Mouse (Mus musculus) heart, embryonic 16.5 days (tissue): Measurements from ENCODE around the gene Cfap97d1. TPM values are rescaled to one million over a fixed set of nuclear protein-coding genes. Genes with fewer than 3 reads are reported as not detected.
A peak's percentile ranks its signal among the peaks of the same experiment; 100 is the strongest.

Source experiments
- ATAC-seq: fragments of 200-750 bp; cut with Nextera tagmentation; replicated peaks from 2 replicates; pipeline ENCODE4 v1.8.0; 2017; ENCODE audit warnings: moderate number of reproducible peaks; ENCODE audit not compliant: insufficient read depth, low FRiP score; ENCODE audit errors: extremely low read depth
- H3K27ac ChIP-seq: fragments of 300-500 bp; sonication (generic); 2 replicates; pipeline ENCODE4 v1.5.1; 2014; ENCODE audit warnings: mild to moderate bottlenecking, low read length, control low read depth, moderate library complexity
- H3K27me3 ChIP-seq: fragments of 300-500 bp; sonication (generic); 2 replicates; pipeline ENCODE4 v1.6.1; 2014; ENCODE audit warnings: low read length, mixed read lengths; ENCODE audit not compliant: control insufficient read depth, insufficient read depth
- H3K36me3 ChIP-seq: fragments of 300-500 bp; sonication (generic); 2 replicates; pipeline ENCODE4 v1.6.1; 2014; ENCODE audit not compliant: control insufficient read depth, insufficient read depth
- H3K4me1 ChIP-seq: fragments of 300-500 bp; sonication (generic); 2 replicates; pipeline ENCODE4 v1.6.1; 2014; ENCODE audit warnings: low read length, mixed read lengths; ENCODE audit not compliant: control insufficient read depth, insufficient read depth
- H3K4me2 ChIP-seq: fragments of 300-500 bp; sonication (generic); 2 replicates; pipeline ENCODE4 v1.6.1; 2014; ENCODE audit warnings: low read depth, mild to moderate bottlenecking, control low read depth, low read length
- H3K4me3 ChIP-seq: fragments of 300-500 bp; sonication (generic); 2 replicates; pipeline ENCODE4 v1.5.1; 2014; ENCODE audit warnings: mild to moderate bottlenecking, control low read depth, low read length
- H3K9ac ChIP-seq: fragments of 300-500 bp; sonication (generic); 2 replicates; pipeline ENCODE4 v1.6.1; 2014; ENCODE audit warnings: low read length, control low read depth
- H3K9me3 ChIP-seq: fragments of 300-500 bp; sonication (generic); replicated peaks from 2 replicates; pipeline ENCODE4 v1.6.1; 2016; ENCODE audit warnings: low read length; ENCODE audit not compliant: control insufficient read depth
- WGBS: fragments of 180-500 bp; shearing (Covaris S2); extraction: QIAGEN DNeasy Blood & Tissue Kit; methylation state at CpG from one replicate; pipeline ENCODE4 v1.1.7; 2014; 5-methylcytosine and 5-hydroxymethylcytosine counted together
- polyA plus RNA-seq: library from polyadenylated mRNA; unstranded; fragments of >200 nt; fragmentation: Nextera tagmentation; extraction: Ambion mirVana; gene quantifications from 2 replicates; pipeline ENCODE4 v1.2.1, GENCODE M21; 2015

The Cfap97d1 gene
- polyA plus RNA-seq, 1 experiment from 2014 or later, result not detected

DNA sequence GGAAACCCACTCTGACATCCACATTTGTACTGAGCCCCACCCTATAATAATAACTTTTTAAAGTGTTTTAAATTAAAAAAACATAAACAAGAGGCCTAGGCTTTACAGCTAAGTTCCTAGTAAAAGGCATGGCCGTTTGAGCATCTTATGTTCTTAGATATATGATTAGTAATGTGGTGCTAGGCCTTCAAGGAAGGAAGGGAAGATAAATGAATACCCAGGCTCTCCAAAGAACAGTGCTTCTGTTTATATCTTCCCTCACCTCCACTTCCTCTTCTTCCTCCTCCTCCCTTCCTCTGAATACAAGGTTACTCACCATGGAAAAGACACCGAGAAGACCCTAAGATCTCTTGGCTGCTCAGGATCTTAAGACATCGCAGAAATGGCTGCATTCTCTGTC is 7.7 kb downstream of the Cfap97d1 start:
- ATAC-seq, result no peak
- H3K9ac ChIP-seq, result no peak overlapping the region
- peaks cover 6% of the 10 kb centered on the region for H3K4me1 ChIP-seq
- H3K27me3 ChIP-seq, result no peaks in the 10 kb centered on the region
- no peaks in the 10 kb centered on the region for H3K9me3 ChIP-seq
- WGBS, result 70% methylated on average over 3 of the region's 3 CpGs
- no peak overlapping the region for H3K4me2 ChIP-seq
- no peaks in the 10 kb centered on the region for H3K36me3 ChIP-seq
- no peak overlapping the region for H3K27ac ChIP-seq
- no peak overlapping the region for H3K4me3 ChIP-seq

DNA sequence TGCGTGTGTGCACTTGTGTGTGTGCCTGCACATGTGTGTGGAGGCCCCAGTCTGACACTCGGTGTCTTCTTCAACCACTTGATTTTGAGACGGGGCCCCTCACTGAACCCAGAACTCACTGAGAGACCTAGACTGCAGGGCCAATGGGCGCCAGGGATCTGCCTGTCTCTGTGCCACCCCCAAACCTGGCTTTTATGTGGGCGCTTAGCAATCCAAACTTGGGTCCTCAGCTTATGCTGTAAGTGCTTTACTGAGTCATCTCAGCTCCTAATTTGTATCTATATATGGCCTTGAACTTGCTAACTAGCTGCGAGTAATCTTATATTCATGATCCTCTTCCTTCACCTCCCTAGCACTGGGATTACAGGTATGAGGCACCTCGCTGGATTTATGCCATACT is 8.3 kb downstream of the Cfap97d1 start:
- Histone ChIP-seq H3K4me2 (no peak overlapping the region), H3K27me3 (no peaks in the 10 kb centered on the region), H3K27ac (no peak overlapping the region), H3K36me3 (no peaks in the 10 kb centered on the region), H3K4me3 (no peak overlapping the region), H3K9ac (no peak overlapping the region), H3K9me3 (no peaks in the 10 kb centered on the region), H3K4me1 (peaks cover 6% of the 10 kb centered on the region)
- WGBS, result 84% methylated on average over 7 of the region's 7 CpGs
- ATAC-seq, result no peak

DNA sequence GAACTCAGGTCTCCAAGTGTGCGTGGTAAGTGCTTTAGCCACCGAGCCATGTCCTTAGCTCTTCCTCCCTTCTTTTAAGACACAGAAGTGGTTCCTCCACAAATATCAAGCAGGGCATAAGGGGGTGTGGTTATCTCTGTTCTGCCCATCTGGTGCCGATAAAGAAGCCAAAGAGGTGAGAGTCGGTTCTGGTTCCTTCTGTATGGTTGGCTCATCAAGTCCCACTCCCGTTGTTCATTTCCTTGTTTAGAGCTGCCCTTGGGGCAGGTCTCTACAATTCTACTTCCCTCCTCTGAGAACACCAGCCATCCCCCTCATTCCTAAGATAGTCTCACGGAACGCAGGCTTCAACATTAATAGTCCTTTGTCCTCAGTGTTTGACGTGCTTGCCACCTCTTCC is 10.0 kb downstream of the Cfap97d1 start:
- peak; percentile 55; the same call in 1 of the 2 replicates for ATAC-seq
- Histone ChIP-seq H3K4me2 (no peak overlapping the region), H3K27me3 (no peaks in the 10 kb centered on the region), H3K4me3 (no peak overlapping the region), H3K4me1 (peaks cover 8% of the 10 kb centered on the region), H3K36me3 (no peaks in the 10 kb centered on the region), H3K9ac (no peak overlapping the region), H3K27ac (peak overlapping the region; percentile 67), H3K9me3 (no peaks in the 10 kb centered on the region)
- WGBS, result 36% methylated on average over 8 of the region's 8 CpGs

DNA sequence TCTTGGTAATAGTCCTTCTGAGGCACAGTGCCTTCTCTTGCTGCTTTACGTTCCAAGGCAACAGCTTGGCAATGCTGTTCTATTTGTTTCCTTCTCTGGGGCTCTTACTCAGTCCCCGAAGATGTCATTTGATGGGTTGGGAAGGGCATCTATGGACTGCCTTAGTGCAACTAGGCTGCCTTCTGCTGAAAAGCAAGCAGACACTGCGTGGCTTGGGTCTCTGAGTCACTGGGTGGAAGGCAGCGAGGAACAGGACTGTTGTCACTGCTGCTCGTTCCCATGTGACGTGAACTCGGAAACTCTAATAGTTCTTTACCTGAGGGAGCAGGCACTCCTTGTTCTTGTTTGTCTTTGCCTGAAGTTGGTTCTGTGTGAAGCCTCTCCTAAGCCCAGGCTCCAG is 11.9 kb downstream of the Cfap97d1 start:
- no peak for ATAC-seq
- Histone ChIP-seq H3K4me3 (no peak overlapping the region), H3K9me3 (no peaks in the 10 kb centered on the region), H3K36me3 (no peaks in the 10 kb centered on the region), H3K9ac (no peak overlapping the region), H3K27ac (no peak overlapping the region), H3K27me3 (no peaks in the 10 kb centered on the region), H3K4me2 (no peak overlapping the region), H3K4me1 (peaks cover 8% of the 10 kb centered on the region)
- WGBS, result 84% methylated on average over 7 of the region's 7 CpGs

DNA sequence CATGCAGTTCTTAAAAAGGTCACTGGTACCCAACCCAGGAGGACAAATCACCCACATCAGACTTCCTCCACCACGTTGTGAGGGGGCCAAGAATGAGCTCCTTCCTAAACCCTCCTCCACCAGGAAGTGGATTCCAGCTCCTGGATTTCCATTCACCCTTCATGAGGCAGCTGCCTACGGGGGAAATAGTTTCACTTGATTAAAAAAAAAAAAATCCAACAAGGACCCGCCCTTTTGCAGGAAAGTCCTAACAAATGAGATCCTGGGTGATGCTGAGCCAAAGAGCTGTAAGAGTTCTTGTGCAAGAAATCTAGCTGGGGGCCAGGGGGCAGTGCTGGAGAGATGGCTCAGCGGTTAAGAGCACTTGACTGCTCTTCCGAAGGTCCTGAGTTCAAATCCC is 14.2 kb downstream of the Cfap97d1 start:
- Histone ChIP-seq H3K27ac (peak overlapping the region; percentile 27; the same call in 1 of the 2 replicates), H3K4me1 (peaks cover 8% of the 10 kb centered on the region), H3K27me3 (no peaks in the 10 kb centered on the region), H3K36me3 (no peaks in the 10 kb centered on the region), H3K4me3 (no peak overlapping the region), H3K9ac (no peak overlapping the region), H3K4me2 (no peak overlapping the region), H3K9me3 (no peaks in the 10 kb centered on the region)
- 42% methylated on average over 5 of the region's 5 CpGs for WGBS
- ATAC-seq, result no peak

DNA sequence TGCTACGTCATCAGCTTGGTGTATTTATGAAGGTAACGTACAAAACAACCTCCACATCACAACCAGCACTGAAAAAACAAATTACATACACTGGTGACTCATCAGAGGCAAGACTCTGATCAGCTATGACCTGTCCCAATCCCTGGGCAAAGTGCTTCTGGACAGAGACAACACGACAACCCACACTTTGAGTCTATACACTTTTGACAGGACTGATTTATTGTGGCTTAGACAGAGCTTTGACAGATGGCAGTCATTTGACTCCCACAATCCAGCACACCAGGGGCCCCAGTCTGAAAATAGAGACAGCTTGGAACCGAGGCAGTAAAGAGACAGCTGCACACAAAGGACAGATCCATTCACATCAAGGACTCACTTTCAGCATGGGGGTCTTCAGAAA is 15.4 kb downstream of the Cfap97d1 start:
- Histone ChIP-seq H3K4me1 (peaks cover 2% of the 10 kb centered on the region; the same call in 1 of the 2 replicates), H3K27ac (no peak overlapping the region), H3K9ac (no peak overlapping the region), H3K9me3 (no peaks in the 10 kb centered on the region), H3K36me3 (no peaks in the 10 kb centered on the region), H3K4me3 (no peak overlapping the region), H3K4me2 (no peak overlapping the region), H3K27me3 (no peaks in the 10 kb centered on the region)
- ATAC-seq, result no peak
- WGBS, result 49% methylated on average over 4 of the region's 4 CpGs

DNA sequence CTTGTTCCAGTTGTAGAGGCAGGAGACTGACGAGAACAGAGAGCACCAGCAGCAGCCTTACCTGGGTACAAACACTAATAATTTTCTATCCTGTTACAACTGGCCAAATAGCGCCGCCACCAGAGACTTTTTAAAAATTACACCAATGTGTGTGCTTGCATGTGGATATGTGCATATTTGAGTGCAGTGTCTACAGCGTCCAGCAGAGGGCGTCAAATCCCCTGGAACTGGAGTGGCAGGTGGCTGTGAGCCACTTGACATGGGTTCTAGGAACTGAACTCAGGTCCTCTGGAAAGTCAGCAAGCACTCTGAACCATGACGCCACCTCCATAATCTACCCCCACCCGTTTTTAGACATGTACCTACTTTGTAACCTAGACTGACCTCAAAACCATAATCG is 20.2 kb downstream of the Cfap97d1 start:
- H3K9ac ChIP-seq, result no peak overlapping the region
- no peaks in the 10 kb centered on the region; the same call in 1 of the 2 replicates for H3K4me1 ChIP-seq
- no peak for ATAC-seq
- H3K27me3 ChIP-seq, result no peaks in the 10 kb centered on the region
- 87% methylated on average over 8 of the region's 8 CpGs for WGBS
- H3K9me3 ChIP-seq, result no peaks in the 10 kb centered on the region
- no peak overlapping the region for H3K4me2 ChIP-seq
- no peaks in the 10 kb centered on the region for H3K36me3 ChIP-seq
- no peak overlapping the region for H3K4me3 ChIP-seq
- H3K27ac ChIP-seq, result no peak overlapping the region

DNA sequence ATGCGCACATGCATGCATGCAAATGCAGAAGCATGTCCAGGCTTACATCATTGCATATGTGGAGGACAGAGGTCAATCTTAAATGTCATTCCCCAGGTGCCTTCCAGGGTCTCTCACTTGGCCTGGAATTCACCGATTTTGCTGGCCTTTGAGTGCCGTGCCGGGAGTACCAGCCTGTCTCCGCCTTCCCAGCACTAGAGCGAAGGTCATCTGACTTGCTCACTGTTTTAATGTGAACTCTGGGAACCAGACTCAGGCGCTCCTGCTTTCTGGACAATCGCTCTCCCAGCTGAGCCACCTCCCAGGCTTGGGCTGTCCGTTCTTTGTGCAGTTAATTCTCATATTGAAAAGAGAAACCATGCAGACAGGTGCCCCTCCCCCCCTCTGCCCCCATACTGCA is 22.2 kb downstream of the Cfap97d1 start:
- Histone ChIP-seq H3K27me3 (no peaks in the 10 kb centered on the region), H3K36me3 (no peaks in the 10 kb centered on the region), H3K4me3 (no peak overlapping the region), H3K4me1 (no peaks in the 10 kb centered on the region; the same call in 1 of the 2 replicates), H3K27ac (no peak overlapping the region), H3K4me2 (no peak overlapping the region), H3K9me3 (no peaks in the 10 kb centered on the region), H3K9ac (no peak overlapping the region)
- WGBS, result 75% methylated on average over 9 of the region's 9 CpGs
- no peak for ATAC-seq

DNA sequence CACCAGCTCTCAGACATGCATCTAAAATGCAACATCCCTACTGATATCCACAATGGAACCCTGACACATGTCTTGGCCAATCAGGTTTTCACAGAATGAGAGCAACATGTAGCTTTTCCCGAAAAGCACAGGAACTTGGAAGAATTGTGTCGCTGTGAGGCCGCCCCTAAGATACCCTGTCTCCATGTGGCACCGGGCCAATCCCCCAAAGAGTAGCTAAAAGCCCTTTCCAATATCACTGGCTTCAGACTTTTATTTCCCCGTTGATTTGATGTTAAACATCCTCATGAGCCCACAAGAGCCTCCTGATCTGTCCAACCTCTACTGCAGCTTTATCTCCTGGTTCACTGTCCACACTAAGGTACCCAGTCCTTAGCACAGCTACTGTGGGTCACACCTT is 22.6 kb downstream of the Cfap97d1 start:
- H3K27me3 ChIP-seq, result no peaks in the 10 kb centered on the region

More for the DNA sequence above, 22.6 kb downstream of the Cfap97d1 start:
- Histone ChIP-seq H3K4me2 (no peak overlapping the region), H3K4me3 (no peak overlapping the region), H3K4me1 (no peaks in the 10 kb centered on the region; the same call in 1 of the 2 replicates), H3K36me3 (no peaks in the 10 kb centered on the region), H3K9ac (no peak overlapping the region), H3K27ac (no peak overlapping the region), H3K9me3 (no peaks in the 10 kb centered on the region)
- 79% methylated on average over 5 of the region's 5 CpGs for WGBS
- ATAC-seq, result no peak
